Mouse (Mus musculus): Measurements from ENCODE around the gene Arfip1.

The Arfip1 gene

DNA sequence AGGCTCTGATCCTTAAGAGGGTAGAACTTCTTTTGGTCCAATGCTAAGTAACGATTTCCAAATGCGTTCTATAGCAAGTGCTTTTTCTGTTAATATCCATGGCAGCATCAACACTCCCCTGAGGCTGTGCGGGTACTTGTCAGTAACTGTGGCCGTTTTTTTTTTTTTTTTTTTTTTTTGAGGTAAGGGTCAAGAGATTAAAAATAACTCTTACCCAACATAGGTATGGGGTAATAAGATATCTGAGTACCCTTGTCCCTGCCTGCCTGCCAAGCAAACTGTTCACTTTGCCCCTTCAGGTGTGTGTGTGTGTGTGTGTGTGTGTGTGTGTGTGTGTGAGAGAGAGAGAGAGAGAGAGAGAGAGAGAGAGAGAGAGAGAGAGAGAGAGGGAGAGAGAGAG lies 98.1 kb downstream of the Arfip1 start:
- peak in 1 of 2 experiments; percentile 36 for DNase-seq

DNA sequence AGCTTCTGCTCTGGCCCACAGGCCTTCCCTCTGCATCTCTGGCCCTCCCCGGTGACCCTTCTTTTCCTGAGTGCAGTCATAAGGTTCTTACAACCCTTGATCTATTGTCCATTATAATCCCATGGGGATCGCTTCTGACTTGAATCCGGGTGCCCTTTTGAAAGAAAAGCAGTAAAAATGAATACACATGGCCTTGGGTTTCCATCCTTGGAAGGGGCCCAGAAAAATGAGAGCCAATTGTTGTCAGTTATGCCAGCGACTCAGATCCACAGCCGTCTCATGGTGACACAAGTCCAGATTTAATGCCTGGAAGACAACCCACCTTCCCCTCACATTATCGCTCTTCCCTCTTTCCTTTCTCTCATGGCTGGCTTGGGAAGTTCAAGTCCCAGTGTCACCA lies 100.3 kb downstream of the Arfip1 start:
- DNase-seq, result no peak

DNA sequence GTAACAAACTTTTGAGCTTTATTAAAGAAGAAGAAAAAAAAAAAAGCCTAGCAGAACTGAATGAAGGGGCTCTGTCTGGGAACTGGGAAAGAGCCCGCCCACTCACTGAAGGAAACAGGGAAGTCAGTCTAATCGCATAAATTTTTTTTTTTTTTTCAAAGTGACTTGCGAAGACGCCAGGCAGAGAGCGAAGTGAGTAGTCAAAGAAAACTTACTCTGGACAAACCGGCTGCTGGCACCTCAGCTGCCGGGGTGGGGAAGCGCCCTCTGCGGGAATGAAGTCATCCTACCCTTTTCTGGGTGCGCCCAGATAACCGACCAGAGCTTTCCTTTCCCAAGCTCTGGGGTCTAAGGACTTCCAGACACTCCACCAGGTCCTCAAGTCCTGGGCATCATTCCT lies 101.3 kb downstream of the Arfip1 start:
- DNase-seq, result peak; percentile 73 to 77

DNA sequence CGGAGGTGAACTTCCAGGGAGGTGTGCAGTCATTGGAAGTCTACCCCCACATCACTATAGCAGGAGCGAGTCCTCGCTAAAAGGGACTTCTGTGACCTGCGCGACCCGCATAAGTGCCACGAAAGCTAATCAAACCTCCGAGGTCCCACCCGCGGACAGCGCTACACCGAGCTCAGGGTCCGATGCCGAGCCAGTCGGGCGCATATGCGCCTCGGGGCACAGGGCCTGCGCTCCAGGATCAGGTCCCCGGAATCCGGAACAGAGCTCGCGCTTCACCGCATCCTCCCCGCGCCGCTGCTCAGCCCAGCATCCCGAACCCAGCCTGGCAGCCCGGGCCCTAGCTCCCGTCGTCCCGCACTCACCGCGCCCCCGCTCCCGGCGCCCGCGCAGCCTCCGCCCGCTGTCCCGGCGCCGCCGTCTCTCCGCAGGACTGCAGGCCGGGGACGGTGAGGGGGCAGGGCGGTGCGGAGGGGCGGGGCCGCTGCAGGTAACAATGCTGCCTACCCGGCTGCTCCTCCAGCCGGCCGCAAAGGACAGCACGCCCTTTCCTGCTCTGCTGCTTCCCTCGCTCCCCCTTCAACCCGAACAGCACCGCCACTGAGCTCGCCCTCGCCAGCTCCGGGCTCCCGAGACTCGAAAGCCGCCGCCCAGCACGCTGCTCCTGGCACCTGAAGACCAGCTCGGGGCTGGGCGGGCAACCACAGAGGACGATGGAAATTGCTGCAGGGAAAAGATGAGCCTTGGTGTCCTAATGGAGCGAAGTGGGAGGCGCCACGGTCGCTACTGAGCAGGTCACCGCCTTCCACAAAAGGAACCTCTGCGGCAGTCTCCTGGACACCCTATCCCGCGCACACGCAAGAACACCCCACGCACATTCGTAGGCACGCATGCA lies 102.2 kb downstream of the Arfip1 start, which contains the start of gene Fhdc1:
TSS of gene Fhdc1 (minus strand) at position 424 of the 892 bp plus-strand sequence.
- DNase-seq, result peak; percentile 79 to 86

DNA sequence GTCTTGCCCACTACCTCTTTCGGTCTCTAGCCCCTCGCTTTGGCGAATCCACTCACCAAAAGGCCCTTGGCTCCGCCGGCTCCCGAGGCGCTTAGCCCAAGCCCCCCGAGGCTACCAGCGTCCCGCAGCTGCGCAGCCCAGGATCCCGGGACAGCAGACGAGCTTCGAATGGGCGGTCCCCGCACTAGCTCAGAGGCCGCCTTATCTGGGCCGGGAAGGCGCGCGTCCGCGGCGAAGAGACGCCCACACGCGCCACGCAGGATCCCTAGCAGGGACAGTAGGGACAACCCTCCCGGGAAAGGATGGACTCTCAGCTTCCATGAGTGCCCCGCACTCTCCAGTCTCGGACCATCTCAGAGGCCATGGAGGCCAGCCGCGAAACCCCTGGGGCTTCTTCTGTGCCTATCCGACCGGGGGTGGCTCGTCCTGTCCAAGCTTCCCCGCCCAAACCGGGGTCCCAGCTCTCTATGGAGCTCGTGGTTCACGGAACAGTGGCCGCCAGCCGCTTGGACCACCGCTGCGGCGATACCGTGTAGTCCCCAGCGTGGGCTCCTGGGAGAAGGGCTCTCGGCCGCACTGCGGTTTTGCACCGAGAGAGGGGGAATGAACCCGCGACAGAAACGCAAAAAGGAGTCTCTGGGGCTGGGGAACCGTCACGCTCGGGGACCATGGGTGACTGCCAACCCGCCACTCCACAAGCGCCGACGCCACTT lies 103.0 kb downstream of the Arfip1 start:
- DNase-seq, result peak; percentile 73 to 79

DNA sequence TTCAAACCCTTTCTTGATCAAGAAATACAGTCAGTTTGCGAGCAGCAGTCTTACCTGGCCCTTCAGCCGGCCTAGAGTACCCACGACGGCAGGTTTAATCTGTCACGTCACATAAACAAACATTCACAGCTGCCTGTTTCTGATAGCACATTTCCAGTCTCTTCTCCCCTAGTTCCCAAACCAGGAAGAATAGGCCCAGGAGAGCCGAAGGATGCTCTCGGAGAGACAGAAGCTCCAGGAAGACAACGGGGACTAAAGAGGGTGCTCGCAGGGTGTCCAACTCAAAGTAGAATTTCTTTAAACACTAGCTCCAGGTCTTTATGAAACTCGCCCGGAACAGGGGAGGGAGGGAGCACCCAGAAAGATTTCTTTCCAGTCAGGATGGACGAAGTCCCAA lies 103.5 kb downstream of the Arfip1 start:
- no peak for DNase-seq

DNA sequence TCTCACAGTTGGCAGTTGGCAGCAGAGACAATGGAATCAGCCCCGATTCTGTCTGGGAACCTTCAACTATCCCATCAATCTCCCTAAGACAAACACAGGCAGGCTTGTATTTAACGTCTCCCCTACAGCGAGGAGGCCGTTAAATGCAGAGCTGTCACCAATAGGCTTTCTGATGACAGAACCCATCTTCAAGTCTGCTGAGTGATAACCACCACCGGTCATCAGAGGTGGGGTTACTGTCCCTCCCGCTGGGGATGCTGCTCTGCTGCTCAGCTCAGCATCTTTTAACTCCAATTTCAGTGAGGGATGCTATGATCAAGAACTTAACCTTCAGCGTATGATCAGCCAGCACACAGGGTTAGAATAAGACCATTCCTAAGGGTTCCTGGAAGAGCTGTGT lies 104.2 kb downstream of the Arfip1 start:
- DNase-seq, result no peak

DNA sequence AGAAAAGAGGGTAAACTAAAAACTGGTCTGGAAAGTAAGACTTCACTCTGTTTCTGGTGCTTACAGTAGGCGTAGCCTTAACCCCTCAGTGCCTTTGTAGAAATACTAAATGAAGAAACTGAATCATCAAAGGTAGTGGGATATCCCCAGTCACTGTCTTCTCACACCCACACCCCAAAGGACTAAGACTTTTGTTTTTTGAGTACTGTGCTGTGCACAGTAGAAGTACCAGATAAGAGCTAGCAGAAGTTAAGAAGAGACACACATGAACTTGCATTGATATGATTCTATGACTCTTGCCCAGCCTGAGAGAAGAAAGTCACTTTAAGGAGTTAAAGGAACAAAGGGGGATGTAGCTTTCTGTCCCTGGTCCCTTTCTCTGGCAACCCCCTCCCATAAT lies 104.9 kb downstream of the Arfip1 start:
- no peak for DNase-seq

DNA sequence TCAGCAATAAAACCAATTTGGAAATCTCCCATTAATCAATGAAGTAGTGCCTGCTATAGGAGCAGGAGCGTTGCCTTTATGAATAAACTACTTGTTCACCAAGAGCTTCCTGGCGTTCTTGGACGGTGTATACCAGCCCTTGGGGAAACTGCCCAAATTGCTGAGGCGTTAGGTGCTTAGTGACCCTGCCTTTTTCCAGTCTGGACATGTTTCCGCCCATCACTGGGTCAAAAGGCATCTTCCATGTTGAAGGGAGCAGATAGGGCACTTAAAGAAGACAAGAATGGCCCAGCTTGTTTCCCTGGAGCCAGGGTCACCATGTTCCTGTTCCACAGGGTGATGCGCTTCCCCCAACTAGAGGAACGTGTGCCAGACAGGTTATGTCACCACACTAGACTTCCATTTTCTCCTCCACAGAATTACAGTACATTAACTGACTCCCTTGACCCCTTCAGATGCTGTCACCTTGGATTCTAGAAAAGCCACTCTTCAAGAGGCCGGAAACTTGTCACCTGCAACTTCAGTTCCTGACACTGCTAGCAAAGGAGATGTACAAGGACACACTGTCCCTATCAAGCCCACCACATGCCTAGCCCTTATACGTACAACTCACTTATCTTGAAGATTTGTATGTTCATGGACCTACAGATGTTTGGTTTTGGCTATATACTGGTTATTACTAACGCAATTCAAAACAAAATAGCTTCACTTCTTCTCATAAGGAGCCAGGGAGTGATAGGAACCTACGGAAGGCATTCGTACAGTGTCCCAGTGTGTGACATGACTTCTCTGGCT lies 107.2 kb downstream of the Arfip1 start:
- DNase-seq, result no peak

DNA sequence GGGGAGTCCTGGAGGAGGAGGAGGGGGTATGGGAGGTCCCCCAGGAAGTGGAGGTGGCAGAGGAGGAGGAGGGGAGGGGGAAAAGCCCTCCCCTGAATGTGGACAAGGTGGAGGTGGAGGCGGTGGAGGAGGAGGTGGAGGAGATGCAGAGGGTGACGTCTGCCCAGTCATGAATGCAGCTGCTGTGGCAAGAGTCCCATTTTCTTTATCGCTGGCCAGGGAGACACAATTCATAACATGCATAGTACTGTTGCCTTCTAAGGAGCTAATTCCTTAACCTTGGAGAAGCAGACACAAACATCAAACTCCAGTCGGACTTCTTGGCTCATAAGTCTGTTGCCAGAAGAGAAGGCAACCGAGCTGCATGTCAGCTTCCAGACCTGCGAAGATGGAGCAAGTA lies 108.0 kb downstream of the Arfip1 start:
- DNase-seq, result no peak

DNA sequence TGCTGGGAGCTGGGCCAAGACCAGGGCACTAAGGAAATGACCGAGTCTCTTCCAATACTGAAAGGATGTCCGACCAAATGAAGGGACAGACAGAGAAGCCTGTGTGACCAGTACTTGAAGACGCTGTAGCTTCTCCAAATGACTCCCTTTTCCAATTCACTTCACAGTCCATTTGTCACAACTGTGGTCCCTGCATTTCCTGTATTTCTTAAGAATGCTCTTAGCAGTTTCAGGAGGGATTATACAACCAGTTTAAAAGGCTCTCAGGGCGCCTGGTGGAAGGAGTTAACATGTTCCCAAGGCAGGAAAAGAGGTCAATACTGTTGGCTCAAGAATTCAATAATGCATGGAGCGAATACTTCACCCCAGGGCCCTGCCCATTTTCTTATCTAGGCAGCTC lies 109.5 kb downstream of the Arfip1 start:
- DNase-seq, result no peak

DNA sequence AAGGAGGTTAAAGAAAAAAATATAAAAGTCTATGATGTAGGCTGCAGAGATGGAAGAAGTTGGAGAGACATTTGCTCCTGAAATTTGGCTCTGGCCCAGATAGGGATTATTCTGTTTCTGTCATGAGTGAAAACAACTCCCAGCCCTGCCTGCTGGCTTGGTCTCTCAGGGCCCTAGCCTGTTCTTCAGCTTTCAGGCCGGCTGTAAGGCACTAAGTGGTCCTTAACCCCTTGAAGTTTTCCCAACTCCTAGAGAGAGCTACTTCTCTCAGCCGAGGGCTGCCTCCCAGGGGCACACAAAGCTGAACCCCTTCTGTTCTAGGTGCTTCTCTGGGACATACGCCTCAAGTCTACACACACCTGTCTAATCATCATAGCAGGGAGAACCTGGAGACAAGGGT lies 109.9 kb downstream of the Arfip1 start:
- DNase-seq, result peak in 1 of 2 experiments; percentile 40

DNA sequence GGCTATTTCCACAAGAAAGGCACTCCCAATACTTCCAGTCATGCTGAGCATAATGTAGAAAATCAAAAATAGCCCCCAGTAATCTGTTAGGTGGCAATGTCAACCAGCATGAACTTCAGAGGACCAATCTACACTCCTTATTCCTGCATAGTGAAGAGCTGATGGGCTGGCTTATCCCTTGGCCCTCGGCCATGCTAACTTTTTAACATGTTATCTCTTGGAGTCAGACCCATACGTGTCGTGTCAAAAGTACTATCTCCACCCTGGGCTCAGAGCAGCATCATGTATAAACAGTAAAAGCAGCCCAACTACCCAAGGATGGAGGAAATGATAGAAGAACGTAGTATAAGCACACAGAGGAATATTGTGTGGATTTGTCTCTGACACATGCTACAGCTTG lies 111.3 kb downstream of the Arfip1 start:
- no peak for DNase-seq

DNA sequence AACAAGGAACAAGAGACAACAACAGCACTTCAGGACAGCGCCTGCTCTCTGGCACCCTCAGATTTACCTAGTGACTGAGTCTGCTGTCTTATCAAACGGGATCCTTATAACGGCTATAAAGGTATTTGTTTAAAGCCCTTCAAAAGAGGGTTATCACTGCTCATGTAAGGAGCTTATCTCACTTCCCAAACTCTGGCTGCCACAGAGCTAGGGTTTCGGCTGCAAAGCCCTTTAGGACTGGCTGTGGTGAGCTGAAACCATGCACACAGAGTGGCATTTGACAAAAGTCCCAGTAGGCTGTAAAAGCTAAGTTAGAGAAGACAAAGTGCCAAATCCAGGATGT lies 114.3 kb downstream of the Arfip1 start:
- no peak for DNase-seq

DNA sequence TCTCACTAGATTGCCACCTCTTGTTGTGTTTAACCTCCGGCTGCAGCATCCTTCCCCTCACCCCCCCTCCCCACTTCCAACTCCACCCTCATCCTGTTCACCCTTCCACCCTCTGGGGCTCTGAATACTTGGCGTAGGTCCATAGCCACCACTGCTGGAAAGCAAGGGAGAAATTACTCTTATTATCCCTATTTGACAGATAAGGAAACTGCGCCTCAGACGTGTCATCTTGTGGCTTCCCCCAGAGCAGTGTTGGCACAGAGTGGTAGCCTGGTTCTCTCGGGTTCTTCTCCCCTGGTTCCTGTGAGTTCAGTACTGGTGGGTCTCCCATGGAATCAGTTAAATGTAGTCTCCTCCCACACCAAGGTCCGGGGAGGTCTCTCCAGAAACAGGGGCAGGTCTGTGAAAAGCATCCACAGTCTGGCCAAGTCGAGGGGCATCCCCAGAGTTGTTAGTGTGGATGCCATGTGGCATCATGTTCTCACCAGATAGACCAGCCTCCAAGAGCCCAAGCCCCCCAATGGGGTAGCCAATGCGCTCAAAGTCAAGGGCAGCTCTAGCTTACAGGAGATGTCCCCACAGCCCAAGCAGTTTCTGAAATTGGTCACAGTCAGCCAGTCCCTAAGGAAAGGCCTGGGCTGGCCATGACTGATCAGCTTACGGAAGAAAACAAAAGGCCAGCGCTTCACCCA lies 114.9 kb downstream of the Arfip1 start:
- DNase-seq, result peak; percentile 39 to 58

DNA sequence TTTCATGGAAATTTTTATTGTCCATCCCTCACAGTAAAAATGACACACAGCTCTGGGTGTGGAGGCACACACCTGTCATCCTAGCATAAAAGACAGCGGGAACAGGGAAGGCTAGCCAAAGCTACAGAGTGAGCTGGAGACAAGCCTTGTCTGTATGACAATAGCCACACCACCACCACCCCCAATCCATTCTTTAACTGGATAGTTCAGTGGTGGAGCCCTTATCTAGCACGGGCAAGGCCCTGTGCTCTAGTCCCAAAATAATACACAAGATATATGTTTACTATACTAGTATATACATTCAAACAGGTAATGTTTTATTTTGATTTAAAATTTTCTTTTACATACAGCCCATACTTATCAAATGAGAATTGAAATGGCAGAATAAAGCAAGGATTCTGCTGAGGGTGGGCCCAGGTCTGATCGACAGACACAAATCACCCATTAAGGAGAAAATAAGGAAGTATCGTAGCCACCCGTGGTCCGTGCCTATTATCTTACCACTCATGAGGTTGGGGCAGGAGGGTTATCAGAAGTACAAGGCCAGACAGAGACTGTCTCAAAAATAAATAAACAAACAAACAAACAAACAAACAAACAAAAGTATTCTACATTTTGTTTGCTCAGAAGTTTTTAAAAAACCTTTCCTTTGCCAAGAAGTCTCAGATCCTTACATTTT lies 116.5 kb downstream of the Arfip1 start:
- DNase-seq, result no peak

DNA sequence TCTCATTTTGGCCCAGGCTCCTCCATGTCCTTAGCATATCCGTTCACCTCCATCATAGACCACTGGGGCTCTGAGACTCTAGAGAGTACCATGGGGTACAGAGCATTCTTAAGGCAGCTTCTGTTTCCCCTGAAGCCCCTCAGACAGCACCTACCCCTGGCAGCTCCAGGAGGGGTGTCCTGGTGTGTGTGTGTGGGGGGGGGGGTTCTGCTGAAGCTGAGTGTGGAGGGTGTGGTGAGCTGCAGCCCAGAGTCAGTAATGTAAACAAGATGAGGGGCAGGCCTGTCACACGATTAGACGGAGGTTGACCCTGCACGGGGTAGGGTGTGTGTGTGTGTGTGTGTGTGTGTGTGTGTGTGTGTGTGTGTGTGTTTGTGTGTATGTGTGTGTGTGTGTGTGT lies 120.7 kb downstream of the Arfip1 start:
- no peak for DNase-seq

DNA sequence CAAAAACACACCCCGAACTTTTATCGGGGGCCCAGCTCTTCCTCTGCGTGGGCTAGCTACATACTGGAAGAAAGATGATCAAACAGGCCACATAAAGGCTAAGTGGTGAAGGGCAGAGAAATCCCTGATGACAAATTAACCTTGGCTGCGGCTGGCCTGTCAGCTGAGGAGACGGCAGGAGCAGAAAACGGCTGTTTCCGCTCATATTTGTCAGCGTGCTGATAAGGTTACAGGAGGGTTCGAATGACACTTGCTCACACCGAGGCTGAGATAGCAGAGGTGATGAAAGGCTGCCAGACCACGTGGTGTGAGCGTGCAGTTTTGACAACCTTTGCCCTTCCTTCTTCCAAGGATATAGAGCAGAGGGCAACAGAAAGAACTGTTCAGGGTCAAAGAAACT lies 121.5 kb downstream of the Arfip1 start:
- no peak for DNase-seq

DNA sequence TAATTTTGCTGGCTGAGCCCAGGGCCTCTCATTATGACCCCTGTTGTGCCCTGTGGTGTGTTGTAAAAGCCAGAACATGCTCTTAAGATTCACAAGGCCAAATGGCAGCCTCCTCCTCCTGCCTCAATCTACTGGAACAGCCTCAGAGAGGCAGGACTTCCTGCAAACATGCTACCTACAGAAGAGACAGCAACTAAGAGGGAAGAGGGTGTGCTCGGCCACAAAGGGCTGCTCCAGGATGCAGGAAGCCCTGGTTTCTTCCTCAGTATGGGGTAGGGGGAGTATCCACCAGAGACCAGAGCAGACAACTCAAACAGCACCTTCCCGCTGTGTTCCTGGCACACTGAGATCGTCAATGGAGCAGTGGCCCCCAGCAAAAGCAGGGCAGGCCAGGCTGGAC lies 121.9 kb downstream of the Arfip1 start:
- DNase-seq, result no peak

DNA sequence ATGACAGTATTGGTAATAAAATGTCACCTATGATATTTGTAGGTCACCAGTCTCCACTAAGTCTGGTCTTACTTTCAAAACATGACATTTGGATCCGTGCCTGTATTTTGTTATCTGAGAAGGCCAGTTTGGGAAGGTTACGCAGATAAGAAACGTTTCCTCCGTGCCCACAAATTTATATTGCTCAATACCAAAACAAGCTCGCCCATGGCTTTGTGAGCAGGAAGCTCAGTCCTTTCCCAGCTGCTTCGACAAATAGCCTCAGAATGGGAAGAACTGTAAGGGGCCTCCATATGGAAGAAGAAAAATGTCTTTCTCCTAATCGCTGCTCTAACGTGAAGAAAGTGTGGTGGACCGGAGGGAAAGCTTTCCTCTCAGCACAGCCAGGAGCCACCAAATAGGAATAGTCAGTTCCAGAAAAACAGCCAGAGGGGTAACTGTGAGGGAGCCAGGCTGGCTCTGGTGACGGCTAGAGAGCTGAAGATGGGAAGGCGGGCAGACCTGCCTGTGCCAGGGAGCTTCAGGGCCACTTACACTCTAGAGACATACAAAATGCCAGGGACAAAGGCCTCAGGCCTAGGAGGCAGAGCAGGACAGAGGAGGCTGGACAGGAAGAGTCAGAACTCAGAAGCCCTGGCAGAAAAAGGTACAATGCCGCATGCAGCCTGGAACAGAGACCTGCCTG lies 126.5 kb downstream of the Arfip1 start:
- DNase-seq, result no peak

DNA sequence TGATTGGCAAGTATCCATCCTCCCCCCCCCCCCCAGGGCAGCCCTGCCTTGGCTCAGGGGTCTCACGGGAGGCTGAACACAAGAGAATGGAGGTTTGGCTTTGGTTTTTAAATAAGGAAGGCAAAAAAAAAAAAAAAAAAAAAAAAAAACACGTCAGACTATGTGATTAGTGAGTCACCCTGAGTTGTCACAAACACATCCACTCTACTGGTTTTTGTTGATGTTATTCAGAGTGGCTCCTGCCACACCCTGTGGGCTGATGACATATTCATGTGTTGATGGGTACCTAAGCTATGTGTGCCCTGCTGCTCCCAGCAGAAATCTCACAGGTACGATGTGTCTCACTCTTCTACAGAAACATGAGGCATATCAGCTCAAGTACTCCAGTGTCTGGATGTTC lies 131.8 kb downstream of the Arfip1 start:
- DNase-seq, result no peak

DNA sequence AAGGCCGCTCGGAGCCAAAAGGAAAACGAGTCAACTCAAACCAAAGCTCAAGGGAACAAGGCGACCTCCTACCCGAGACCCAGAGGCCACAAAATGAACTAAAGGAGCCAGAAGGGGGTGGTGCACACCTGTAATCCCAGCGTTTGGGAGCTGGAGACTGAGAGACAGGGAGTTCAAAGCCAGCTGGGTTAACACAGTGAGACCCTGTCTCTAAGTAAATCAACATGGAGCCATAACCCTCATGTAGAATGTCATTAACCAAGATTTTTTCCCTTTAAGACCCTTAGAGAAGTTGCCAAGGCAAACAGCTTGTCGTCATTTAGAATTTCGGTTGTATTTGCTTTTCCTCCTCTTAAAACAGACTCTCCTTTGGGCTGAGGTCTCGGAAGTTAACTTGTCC lies 133.4 kb downstream of the Arfip1 start:
- no peak for DNase-seq

All from lung, postnatal 4 days (tissue).